Mouse (Mus musculus) kidney, postnatal 10 days (tissue): ENCODE results near the gene Hist1h2ac.

Experiments
- DNase-seq: peaks from one replicate; pipeline ENCODE4 v3.0.0; 2021; ENCODE audit warnings: mixed read lengths

Gene Hist1h2ac

DNA sequence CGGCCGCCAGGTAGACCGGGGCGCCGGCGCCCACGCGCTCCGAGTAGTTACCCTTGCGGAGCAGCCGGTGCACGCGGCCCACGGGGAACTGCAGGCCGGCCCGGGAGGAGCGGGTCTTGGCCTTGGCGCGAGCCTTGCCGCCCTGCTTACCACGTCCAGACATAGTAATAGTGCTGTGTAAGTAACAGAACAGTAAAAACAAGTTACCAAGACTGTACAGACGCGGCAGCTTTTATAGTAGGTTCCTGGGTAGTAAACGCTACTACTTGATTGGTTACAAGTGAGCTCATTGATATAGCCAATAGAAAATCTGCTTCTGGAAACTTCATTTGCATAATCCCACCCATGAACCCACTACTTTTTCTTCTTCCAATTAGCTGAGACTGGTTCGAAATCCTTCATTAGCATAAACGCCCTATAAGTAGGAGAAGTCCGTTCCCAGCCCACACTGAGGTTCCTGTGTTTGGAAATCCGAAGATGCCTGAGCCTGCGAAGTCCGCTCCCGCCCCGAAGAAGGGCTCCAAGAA is at the start of gene Hist1h2ac, which contains the start of gene Hist1h2bc:
Gene Hist1h2ac (minus strand): TSS at position 194 of the 527 bp plus-strand sequence.
Gene Hist1h2bc (plus strand): TSS at position 445 of the 527 bp plus-strand sequence.
- peak; percentile 82 for DNase-seq

DNA sequence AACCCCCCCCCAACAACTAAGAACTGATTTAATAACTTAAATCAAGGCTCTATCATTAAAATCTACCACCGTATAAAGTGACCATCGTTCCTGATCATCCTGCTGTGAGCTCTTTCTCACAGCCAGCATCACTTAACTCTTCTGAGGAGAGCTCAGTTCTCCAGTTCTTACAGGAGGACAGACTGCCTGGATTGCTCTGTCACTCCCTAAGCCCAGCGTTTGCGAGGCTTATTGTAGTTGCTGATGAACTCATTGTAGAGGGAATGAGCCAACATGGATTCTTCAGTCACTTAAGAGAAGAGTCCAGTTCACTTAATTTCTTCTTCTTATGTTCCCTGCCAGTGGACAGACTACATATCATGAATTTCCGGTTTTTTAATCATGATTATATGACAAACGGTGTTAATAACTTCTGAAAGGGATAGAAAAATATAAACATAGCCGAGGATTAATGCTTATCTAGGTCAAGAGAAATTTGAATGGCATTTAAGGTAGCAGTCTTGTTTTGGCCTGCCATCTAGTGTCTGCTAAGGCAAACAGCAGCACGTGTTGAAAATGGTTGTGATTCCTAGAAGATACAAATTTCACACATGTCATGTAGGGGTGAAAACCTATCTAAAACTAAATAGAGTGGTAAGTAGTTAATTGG is 48.5 kb upstream of the Hist1h2ac start:
- peak; percentile 43 for DNase-seq

DNA sequence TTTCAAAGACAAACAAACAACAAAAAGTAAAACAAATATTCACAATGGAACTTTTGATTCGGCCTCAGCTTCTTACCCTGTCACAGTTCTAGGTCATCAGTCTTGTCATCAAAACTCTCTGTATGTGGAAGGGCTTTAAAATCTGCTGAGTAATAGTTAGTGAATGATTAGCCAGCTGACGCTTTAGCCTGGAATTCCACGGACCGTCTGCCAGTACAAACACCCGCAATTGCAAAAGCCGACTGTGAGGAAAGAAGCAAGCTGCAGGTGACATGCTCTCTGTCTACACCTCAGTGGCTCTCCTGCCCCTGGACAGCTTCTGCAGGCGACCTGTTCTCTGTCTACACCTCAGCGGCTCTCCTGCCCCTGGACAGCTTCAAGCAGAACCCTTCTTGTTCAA is 46.7 kb upstream of the Hist1h2ac start:
- peak; percentile 59 for DNase-seq

DNA sequence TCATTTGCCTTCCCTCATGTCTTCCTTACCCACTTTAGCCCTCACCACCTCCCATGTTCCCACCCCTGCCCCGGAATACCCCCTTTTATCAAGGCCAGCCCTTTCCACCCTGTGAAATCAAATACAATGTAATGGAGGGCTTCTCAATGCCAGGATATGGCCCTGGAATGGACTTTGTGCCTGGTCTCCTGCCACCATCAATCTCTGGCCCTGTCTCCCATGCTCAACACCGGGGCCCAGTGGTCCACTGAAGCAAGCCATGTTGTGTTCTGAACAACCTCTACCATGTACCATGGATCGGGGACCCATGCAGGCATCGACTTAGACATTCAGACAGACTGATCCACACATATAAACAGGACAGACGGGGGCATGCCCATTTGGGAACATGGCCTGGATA is 46.0 kb upstream of the Hist1h2ac start:
- DNase-seq: no peak

DNA sequence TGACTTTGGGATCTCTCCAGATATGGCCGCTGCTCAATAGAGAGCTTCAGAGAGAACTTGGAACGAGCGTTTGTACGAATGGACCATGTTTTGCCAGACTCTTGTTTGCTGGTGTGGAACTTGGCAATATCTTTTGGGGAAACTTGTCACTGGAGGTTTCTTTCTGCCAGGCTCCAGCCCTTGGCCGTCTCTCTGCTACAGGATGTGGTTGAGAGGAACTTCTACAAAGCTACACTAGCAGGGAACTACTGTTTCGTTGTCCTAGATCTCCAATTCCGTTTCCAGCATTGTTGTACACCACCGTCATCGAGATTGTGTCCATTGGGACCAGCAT is 45.4 kb upstream of the Hist1h2ac start:
- DNase-seq: peak; percentile 2

DNA sequence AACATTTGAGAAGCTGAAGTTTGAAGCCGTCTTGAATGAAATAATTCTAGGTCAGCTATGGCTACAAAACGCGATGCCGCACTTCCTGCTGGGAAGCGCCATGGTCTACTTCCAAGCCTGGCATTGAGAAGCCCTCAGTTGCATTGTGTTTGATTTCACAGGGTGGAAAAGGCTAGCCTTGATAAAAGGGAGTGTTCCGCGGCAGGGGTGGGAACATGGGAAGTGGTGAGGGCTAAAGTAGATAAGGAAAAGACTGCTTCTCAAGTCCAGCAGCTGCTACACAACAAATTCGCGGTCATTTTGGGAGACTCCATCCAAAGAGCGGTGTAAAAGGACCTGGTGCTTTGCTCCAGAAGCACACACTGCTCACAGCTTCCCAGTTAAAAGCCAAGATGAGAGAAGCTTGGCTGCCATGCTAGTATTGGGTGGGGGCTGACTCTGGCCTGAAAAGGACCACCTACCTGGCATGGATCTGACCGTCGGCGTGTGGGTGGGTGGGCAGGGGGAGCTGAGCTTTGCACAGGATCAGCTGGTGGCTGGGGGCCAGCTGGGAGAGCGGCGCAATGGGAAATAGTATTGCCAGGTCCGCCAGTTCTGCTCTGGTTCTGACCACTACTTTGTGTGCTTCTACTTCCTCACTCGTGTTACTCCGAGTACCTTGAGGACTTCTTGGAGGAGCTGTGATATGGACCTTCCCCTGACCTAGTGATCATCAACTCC is 44.9 kb upstream of the Hist1h2ac start:
- DNase-seq: peak; percentile 3

DNA sequence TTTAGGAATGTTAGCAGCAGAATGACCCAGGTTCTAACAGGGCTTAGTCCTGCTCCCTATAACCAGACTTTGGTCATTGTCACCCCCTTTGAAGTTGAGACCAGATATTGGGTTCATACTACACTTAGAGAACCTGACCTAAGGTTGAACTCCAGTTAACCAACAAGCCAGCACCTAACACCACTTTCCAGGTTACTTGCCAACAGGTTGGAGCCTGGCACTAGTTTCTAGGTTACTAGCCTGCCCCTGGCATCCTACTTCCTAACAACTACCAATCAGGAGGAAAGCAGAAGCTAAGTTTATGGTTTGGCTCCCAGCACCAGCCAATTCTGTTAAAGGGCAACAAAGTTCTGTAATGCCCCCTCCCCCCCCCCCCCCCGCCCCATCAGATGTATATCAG is 41.5 kb upstream of the Hist1h2ac start:
- peak; percentile 0 for DNase-seq

DNA sequence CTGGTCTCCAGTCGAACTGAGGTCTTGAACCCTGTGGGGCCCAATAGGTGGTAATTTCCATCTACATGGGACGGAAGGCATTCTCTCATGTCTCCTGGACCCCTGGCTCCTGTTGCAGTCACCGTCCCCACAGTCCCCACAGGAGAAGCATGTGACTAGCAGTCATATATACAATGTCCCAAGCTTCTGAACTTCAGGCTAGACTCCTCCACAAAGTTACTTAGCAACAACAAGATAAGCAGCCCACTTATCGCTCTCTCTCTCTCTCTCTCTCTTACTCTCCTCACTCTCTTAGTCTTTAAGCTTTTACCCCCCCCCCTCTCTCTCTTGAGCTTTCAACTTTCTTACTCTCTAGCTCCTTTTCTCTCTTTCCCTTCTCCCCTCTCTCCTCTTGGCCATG is 40.5 kb upstream of the Hist1h2ac start:
- peak; percentile 2 for DNase-seq

DNA sequence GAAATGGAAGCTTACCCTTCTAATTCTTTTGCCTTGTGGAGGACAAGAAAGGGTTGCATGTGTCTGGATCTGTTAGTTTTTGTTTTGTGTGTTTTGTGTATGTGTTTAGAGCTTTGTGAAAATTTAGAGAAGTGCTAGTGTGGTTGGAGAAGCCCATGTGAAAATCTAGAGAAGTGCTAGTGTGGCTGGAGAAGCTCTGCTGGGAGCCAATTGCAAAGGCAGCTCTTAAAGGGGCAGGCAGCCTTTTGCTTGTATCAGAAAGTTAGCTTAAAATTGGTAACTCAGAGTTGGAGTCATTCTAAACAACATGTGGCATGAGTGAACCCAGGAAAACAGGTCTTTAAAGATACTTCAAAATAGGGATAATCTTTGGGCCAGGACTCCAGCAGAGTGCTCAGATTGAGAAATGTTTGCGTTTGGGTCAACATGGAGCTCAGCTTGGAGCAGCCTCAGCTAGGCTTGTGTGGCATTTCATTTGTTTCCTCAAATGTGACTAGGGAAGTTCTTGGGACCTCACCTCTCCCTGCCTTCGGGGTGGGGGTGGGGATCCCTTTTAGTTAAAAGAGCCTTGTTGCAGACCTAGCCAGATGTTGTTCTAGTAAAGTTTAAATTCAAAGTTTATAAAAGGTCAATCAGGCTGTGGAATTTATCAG is 34.0 kb upstream of the Hist1h2ac start:
- peak; percentile 4 for DNase-seq

DNA sequence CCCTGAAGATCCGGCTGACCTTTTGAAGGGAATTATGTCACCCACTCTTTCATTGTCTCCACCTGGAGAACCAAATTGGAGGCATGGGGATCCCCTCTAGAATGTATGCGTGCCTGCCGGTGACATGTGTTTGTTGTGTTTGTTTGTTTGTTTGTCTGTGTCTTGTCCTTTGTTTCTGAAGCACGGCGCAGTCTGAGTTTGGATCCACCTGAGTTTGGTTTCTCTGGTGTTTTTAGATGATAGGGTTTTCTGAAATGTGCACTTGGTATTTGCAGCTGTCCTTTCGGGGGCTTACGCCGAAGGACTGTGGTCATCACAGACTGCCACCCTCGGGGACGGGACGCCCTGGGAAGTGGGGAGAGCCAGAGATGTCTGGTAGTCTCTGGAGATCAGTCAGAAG is 33.4 kb upstream of the Hist1h2ac start:
- DNase-seq: peak; percentile 2

DNA sequence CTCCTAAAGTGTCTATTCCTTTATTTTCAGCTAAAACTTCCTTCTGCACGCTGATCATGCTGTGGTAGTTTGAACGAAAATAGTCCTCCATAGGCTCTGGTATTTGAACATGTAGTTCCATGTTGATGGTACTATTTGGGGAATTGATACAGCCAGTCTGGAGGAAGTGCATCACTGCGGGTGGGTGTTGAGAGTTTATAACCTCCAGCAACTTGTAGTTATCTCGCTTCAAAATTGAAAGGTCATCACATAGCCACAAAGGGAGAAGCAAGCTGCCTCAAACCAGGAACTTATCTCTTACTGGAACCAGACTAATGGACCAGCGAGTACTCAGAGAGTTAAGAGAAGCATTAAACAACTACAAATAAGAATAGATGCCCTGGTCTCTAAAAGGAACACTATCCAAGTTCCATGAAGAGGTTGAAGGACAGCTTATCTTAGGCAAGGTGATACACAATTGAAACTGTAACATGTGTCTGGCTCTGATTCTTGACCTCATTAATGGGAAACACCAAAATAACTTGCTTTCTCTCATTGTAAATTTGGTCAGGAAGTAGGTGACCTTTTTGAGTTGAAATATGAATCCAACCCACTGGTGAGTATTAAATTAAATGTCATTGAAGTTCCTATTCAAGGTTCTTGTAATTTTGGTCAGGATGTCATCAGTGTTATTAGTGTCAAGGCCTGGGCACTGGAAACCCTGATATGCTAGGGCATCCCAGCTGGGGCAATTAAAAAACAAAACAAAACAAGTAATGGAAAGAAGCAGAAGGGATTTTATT is 32.7 kb upstream of the Hist1h2ac start:
- DNase-seq: peak; percentile 1

DNA sequence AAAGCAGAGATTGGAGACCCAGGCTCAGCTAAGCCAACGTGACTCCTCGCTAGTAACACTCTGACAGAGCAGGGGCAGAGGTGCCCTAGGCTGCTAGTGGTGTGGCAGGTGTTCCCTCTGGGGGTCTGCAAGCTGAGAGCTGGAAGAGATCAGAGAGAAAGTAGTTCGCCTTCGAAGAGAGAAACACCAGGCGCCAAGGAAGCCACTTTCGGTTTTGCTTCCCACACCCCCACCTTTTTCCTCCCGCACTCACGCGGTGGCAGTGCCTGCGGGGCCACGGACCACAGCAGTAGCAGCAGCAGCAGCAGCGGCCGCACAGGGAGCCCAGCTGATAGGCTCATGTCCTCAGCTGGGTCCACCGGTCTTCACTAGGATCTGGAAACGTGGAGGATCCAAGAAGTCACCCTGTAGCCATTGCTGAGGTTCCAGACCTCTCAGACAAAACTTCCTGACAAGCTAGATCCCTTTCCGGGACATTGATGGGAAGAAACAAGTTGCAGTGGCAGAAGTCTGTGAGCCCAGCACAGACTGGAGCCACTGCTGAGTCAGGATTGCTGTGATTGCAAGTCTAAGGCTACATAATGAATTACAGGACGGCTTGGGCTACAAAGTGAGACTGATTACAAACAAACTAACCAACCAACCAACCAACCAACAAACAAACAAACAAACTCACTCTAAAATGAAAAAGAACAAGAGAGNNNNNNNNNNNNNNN is 26.8 kb upstream of the Hist1h2ac start, which contains the start of gene Hfe:
Gene Hfe (minus strand): TSS at position 481 of the 716 bp plus-strand sequence.
- peak; percentile 71 for DNase-seq

DNA sequence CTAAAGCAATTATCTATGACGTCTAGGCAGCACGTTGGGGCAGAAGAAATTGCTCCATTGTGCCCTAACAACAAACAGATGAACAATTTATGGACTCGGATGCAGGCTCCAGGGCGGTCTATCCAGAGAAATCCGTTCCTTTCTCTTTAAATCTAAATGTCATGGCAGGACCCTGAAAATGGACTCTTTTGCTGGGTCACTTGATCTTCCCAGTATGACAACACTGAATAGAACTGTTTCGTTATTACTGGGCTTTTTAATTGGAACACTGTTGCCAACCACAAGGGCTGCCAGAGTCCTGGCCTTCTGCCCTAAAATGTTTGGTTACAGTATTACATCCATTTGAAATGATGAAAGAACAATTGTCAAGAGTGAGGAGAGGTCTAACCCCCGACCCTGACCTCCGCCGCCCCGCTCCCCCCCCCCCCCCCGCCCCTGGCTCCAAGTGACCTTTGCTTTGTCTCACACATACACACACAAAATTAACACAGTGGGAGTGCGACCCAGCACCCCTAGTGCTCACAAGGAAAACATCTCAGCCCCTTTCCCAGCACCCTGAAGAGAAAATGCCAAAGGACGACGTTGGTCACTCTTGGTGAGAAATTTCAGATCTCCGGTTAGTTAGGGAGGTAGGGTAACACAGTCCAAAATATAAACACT is 26.1 kb upstream of the Hist1h2ac start:
- no peak for DNase-seq

DNA sequence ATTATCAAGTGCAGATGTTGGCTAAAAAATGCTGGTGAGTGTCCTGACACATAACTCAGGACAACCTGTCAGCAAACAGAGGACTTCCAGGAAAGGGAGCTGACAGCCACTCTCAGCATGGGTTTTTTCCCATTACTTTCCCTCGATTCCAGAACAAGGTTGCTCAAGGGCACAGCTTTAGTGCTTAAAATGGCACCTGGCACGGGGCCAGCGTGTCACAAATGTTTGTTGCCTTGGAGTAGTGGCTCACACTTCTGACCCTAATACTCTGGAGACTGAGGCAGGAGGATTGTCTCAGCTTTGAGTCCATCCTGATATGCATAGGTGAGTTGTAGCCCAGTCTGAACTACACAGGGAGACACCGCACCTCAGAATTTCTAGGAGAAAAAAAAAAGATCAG is 24.9 kb upstream of the Hist1h2ac start:
- DNase-seq: peak; percentile 24

DNA sequence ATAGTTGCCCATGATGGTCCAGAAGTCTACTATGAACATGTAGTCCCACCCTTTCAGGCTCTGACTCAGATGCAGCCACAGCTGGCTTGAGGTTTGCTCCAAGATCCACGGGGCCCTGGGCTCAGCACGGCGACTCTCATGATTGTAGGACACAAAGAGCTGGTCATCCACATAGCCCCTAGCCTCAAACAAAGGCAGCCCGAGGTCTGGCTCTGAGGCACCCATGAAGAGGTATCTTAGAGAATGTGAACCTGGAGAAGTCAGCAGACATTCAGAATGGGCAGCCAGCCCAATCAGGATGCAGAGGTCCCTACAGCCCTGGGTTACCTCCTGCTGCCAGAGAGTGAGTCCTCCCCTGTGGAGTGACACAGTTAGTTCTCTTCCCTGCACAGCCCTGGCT is 24.3 kb upstream of the Hist1h2ac start:
- DNase-seq: no peak

DNA sequence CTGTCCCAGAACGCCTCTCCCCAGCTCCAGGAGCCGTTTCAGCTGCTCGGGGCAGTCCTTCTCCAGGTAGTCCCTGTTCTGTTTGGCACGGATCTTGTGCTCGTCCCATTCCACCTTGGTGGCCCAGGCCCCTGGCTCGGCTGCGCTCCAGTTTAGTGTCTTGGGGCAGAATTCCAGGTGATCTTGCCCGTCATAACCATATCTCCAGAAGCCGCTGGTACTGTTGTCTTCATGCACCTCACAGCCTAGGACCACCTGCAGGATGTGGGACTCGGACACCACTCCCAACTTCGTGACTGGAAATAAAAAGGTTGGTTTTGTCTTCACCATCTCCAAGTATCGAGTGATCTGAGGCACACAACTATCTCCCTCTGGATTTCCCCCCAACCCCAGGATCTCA is 23.0 kb upstream of the Hist1h2ac start:
- no peak for DNase-seq

DNA sequence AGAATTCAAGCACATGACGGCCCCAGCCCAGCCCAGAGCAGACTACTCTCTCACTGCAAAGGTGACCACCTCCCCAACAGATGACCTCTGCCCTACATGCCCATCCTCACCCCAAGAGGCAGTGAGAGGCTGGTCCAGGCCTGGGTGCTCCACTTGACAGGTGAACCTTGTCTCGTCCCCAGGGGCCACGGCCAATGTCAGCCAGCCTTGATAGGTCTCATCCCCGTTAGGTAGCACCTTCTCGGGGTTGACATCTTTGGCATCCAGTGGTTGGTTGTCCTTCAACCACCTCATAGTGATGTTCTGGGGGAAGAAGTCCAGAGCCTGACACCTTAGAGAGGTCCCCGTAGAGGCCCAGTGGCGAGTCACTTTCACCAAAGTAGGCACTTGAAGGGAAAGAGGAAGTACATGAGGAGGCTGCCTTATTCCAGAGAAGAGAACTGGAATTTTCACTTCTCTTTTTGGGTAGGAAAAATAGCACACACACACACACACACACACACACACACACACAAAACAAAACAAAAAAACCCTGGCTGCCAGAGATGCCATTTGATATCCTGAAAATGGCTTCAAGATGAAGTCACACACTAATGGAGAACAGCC is 22.1 kb upstream of the Hist1h2ac start:
- no peak for DNase-seq

DNA sequence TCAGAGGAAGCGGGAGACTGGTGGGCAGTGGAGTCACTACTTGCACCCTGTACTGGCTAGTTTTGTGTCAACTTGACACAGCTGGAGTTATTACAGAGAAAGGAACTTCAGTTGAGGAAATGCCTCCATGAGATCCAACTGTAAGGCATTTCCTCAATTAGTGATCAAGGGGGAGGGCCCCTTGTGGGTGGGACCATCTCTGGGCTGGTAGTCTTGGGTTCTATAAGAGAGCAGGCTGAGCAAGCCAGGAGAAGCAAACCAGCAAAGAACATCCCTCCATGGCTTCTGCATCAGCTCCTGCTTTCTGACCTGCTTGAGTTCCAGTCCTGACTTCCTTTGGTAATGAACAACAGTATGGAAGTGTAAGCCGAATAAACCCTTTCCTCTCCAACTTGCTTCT is 19.1 kb upstream of the Hist1h2ac start:
- DNase-seq: peak; percentile 3

DNA sequence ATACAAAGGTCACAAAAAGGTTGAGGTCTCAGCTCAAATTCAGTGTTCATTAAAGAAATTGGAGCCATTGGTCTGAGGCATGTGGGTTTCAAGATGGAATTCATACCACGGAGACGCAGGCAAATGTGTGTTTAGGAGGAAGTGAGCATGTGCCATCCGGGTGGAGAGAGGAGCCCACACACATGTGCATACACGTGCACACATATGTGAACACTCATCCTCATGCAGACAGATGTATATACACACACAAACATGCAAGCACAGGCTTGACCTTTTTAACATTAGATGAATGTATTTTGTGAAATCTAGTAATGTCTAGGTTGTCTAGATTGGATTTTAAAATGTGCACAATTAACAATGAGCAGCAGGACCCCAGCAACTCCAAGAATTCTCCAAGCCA is 18.5 kb upstream of the Hist1h2ac start:
- peak; percentile 1 for DNase-seq

DNA sequence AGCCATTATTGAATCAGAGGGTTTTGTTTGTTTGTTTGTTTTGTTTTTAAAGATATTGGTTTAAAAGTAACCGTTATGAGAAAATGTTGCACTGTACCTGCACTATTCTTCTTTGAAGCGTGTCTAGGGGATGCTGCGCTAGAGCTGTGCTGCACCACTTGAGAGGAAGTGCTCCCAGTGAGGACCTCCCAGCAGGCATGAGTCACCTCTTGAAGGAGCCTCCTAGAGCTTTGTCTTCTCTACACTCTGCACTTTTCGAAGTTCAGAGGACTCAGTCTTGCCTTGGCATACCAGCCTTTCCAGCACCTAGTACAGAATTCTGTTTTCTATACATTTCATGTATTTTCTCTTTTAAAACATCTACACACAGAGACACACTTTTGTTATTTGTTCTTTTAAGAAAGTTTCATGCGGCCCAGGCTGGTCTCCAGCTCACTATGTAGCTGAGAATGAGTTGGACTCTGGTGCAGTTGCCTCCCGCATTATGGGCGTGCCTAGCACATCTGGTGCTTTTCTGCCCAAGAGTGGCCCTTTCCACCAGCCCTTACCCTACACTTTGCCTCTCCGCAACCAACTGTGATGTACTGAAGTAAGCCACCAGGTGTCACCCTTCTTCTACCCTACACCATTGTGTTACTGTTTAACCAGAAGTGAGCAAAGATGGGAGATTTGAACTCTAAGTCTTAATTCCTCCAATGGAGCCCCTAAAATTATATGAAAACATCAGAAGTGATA is 17.2 kb upstream of the Hist1h2ac start:
- DNase-seq: peak; percentile 81

DNA sequence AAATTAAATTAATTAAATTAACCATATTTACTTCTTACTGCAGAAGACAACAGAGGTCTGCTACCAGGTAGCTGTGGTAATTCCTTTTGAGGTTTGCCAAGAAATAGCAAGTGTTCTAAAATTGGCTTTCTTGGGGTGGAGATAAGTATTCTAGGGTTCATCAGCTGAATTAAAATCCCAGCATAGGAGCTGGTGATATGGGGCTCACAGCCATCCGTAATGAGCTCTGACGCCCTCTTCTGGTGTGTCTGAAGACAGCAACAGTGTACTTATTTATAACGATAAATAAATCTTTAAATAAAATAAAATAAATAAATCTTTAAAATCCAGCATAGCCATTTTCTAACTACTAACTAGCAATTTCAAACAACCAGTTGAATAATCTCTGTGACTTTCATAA is 16.0 kb upstream of the Hist1h2ac start:
- no peak for DNase-seq
